Mouse (Mus musculus) induced T-regulatory cell, adult 2 months (primary cell): Measurements from ENCODE around the gene Smagp.

ENCODE experiments used
- DNase-seq: peaks from one replicate; pipeline ENCODE4 v3.0.0-alpha.2; 2012; ENCODE audit warnings: low read depth

Smagp gene

GRCm38 (mm10) chr15:100590436-100590835 lies 46.3 kb downstream of the Smagp start:
- no peak for DNase-seq

- DNase-seq = no peak
Measured at GRCm38 (mm10) chr15:100588297-100588696, 48.4 kb downstream of the Smagp start.

- DNase-seq = no peak
Measured at GRCm38 (mm10) chr15:100587166-100587565, 49.6 kb downstream of the Smagp start.

- no peak for DNase-seq
Measured at GRCm38 (mm10) chr15:100585931-100586330, 50.8 kb downstream of the Smagp start.

- DNase-seq = no peak
Measured at GRCm38 (mm10) chr15:100580108-100580507, 56.6 kb downstream of the Smagp start.

GRCm38 (mm10) chr15:100577972-100578371 lies 58.8 kb downstream of the Smagp start:
- DNase-seq = no peak

GRCm38 (mm10) chr15:100576810-100577209 lies 59.9 kb downstream of the Smagp start:
- DNase-seq = no peak

- DNase-seq = no peak
Measured at GRCm38 (mm10) chr15:100576392-100576791, 60.3 kb downstream of the Smagp start.

GRCm38 (mm10) chr15:100575366-100575765 lies 61.4 kb downstream of the Smagp start:
- no peak for DNase-seq

GRCm38 (mm10) chr15:100574378-100574777 lies 62.4 kb downstream of the Smagp start:
- no peak for DNase-seq

GRCm38 (mm10) chr15:100573946-100574345 lies 62.8 kb downstream of the Smagp start:
- no peak for DNase-seq
